Mouse (Mus musculus) T-helper 17 cell (primary cell): ENCODE data around the gene Zfp748.

Source experiments
- in situ Hi-C, 2 experiments: fragments of 300-600 bp; cut with MboI, MseI; formaldehyde crosslinking; loops; 1 replicate in 1 of 2; 2 replicates in 1 of 2; pipeline ENCODE4 v1.15.1; 2025; ENCODE audit warnings: high pct_unique_total_duplicates in 2 of 2

Zfp748 gene

GRCm38 (mm10) chr13:67553730-67554129, at the start of gene Zfp748:
TSS of gene Zfp748 (minus strand) at chr13:67553830.
- in situ Hi-C loops = no loop called here

- in situ Hi-C loops = no loop called here
Measured at GRCm38 (mm10) chr13:67572591-67573189, 19.1 kb upstream of the Zfp748 start.

- in situ Hi-C loops = no loop called here
Measured at GRCm38 (mm10) chr13:67552505-67553346, 904 bp downstream of the Zfp748 start.

- in situ Hi-C loops = loop anchor here in 1 of 2 experiments (25.0 kb wide), 1 partner anchor 634 kb away; the partner anchor contains the start of gene Gm10767
Measured at GRCm38 (mm10) chr13:67545941-67546340, 7.7 kb downstream of the Zfp748 start.

- in situ Hi-C loops = loop anchor here in 1 of 2 experiments (10.0 to 25.0 kb wide), 2 partner anchors 615 to 1978 kb away; partner anchors contain the start of gene Gm10767
Measured at GRCm38 (mm10) chr13:67527049-67527730, 26.4 kb downstream of the Zfp748 start.

GRCm38 (mm10) chr13:67525753-67526410, 27.7 kb downstream of the Zfp748 start, which contains the start of the genes Gm26965 and Zfp87:
TSS of gene Gm26965 (minus strand) at chr13:67526151.
TSS of gene Zfp87 (minus strand) at chr13:67526177.
- in situ Hi-C loops = loop anchor here in 1 of 2 experiments (10.0 to 25.0 kb wide), 2 partner anchors 614 to 1979 kb away; partner anchors contain the start of gene Gm10767

- in situ Hi-C loops = no loop called here
Measured at GRCm38 (mm10) chr13:67500908-67501307, 52.7 kb downstream of the Zfp748 start.

- in situ Hi-C loops = no loop called here
Measured at GRCm38 (mm10) chr13:67500084-67500719, 53.4 kb downstream of the Zfp748 start, which contains the start of gene Zfp58. TSS of gene Zfp58 (minus strand) at chr13:67500555.

- in situ Hi-C loops = no loop called here
Measured at GRCm38 (mm10) chr13:67495631-67496030, 58.0 kb downstream of the Zfp748 start.
